Mouse (Mus musculus) embryonic facial prominence, embryonic 10.5 days (tissue): Measurements from ENCODE around the gene Gnb3. TPM values are rescaled to one million over a fixed set of nuclear protein-coding genes. Genes with fewer than 3 reads are reported as not detected.
A peak's percentile ranks its signal among the peaks of the same experiment; 100 is the strongest.

ENCODE experiments used
- DNase-seq: peaks from one replicate; pipeline ENCODE4 v3.0.0-alpha.2; 2017; ENCODE audit warnings: low spot score
- H3K27ac ChIP-seq: fragments of 300-500 bp; sonication (generic); replicated peaks from 2 replicates; pipeline ENCODE4 v1.5.1; 2016; ENCODE audit warnings: mild to moderate bottlenecking
- H3K27me3 ChIP-seq: fragments of 300-500 bp; sonication (generic); replicated peaks from 2 replicates; pipeline ENCODE4 v1.6.1; 2016; ENCODE audit warnings: low read depth, mild to moderate bottlenecking; ENCODE audit not compliant: poor library complexity, severe bottlenecking
- H3K36me3 ChIP-seq: fragments of 300-500 bp; sonication (generic); replicated peaks from 2 replicates; pipeline ENCODE4 v1.6.1; 2016; ENCODE audit warnings: mild to moderate bottlenecking, moderate library complexity
- H3K4me1 ChIP-seq: fragments of 300-500 bp; sonication (generic); 2 replicates; pipeline ENCODE4 v1.6.1; 2016
- H3K4me3 ChIP-seq: fragments of 300-500 bp; sonication (generic); 2 replicates; pipeline ENCODE4 v1.5.1; 2016; ENCODE audit warnings: mild to moderate bottlenecking, moderate library complexity
- H3K9me3 ChIP-seq: fragments of 300-500 bp; sonication (generic); 2 replicates; pipeline ENCODE4 v1.6.1; 2016; ENCODE audit warnings: mild to moderate bottlenecking
- WGBS: fragments of 180-500 bp; shearing (Covaris S2); methylation state at CpG from one replicate; pipeline ENCODE4 v1.1.7; 2016; 5-methylcytosine and 5-hydroxymethylcytosine counted together
- polyA plus RNA-seq: library from polyadenylated mRNA; unstranded; fragments of >200 nt; fragmentation: Nextera tagmentation; extraction: Ambion mirVana; gene quantifications from 2 replicates; pipeline ENCODE4 v1.2.1, GENCODE M21; 2016

Gnb3 gene
- polyA plus RNA-seq, 1 experiment from 2014 or later, result 0.97 TPM

- 2% methylated on average over 43 of the region's 43 CpGs for WGBS
- H3K4me1 ChIP-seq, result peaks cover 73% of the 10 kb centered on the region
- no peaks in the 10 kb centered on the region for H3K9me3 ChIP-seq
- H3K36me3 ChIP-seq, result no peaks in the 10 kb centered on the region
- peak within 1 kb of the TSS; percentile 73 for H3K4me3 ChIP-seq
- DNase-seq, result peak; percentile 84
- peak within 1 kb of the TSS; percentile 88 for H3K27ac ChIP-seq
- peaks cover 91% of the 10 kb centered on the region for H3K27me3 ChIP-seq
Measured at GRCm38 (mm10) chr6:124863658-124864298, 23.7 kb upstream of the Gnb3 start, which contains the start of gene Gpr162. Gene Gpr162 (minus strand): TSS chr6:124863983.

GRCm38 (mm10) chr6:124863125-124863657 is 23.1 kb upstream of the Gnb3 start:
- under 1% methylated on average over 16 of the region's 16 CpGs for whole genome bisulfite sequencing
- H3K36me3 ChIP-seq, result no peaks in the 10 kb centered on the region
- peaks cover 97% of the 10 kb centered on the region for H3K27me3 ChIP-seq
- H3K27ac ChIP-seq, result peak overlapping the region; percentile 88
- no peaks in the 10 kb centered on the region for H3K9me3 ChIP-seq
- DNase-seq, result no peak
- H3K4me3 ChIP-seq, result peak overlapping the region; percentile 73
- H3K4me1 ChIP-seq, result peaks cover 79% of the 10 kb centered on the region

GRCm38 (mm10) chr6:124862406-124863124 is 22.5 kb upstream of the Gnb3 start:
- 13% methylated on average over 8 of the region's 8 CpGs for WGBS
- no peak for DNase-seq
- peak overlapping the region; percentile 73 for H3K4me3 ChIP-seq
- peaks cover 85% of the 10 kb centered on the region for H3K4me1 ChIP-seq
- peak overlapping the region; percentile 88; the same call in 1 of the 2 replicates for H3K27ac ChIP-seq
- no peaks in the 10 kb centered on the region for H3K36me3 ChIP-seq
- H3K9me3 ChIP-seq, result no peaks in the 10 kb centered on the region
- peaks cover 97% of the 10 kb centered on the region for H3K27me3 ChIP-seq

- no peak overlapping the region; the same call in 1 of the 2 replicates for H3K4me3 ChIP-seq
- H3K27me3 ChIP-seq, result peaks cover 90% of the 10 kb centered on the region
- H3K27ac ChIP-seq, result peak overlapping the region; percentile 26; the same call in 1 of the 2 replicates
- H3K9me3 ChIP-seq, result no peaks in the 10 kb centered on the region
- 36% methylated on average over 3 of the region's 3 CpGs for WGBS
- H3K4me1 ChIP-seq, result peaks cover 91% of the 10 kb centered on the region
- no peaks in the 10 kb centered on the region for H3K36me3 ChIP-seq
- no peak for DNase-seq
Measured at GRCm38 (mm10) chr6:124861802-124862201, 21.7 kb upstream of the Gnb3 start.

GRCm38 (mm10) chr6:124861266-124861665 is 21.2 kb upstream of the Gnb3 start:
- H3K27ac ChIP-seq, result peak overlapping the region; percentile 26; the same call in 1 of the 2 replicates
- H3K4me3 ChIP-seq, result 0 out of 2 replicates have a peak overlapping the region, but pooled peaks have one; percentile 17
- H3K36me3 ChIP-seq, result no peaks in the 10 kb centered on the region
- WGBS, result 81% methylated on average over 19 of the region's 19 CpGs
- H3K4me1 ChIP-seq, result peaks cover 91% of the 10 kb centered on the region
- DNase-seq, result no peak
- H3K27me3 ChIP-seq, result peaks cover 84% of the 10 kb centered on the region
- no peaks in the 10 kb centered on the region for H3K9me3 ChIP-seq

- Histone ChIP-seq H3K27ac (0 out of 2 replicates have a peak overlapping the region, but pooled peaks have one; percentile 7), H3K27me3 (peaks cover 77% of the 10 kb centered on the region), H3K9me3 (no peaks in the 10 kb centered on the region), H3K4me1 (peaks cover 92% of the 10 kb centered on the region), H3K36me3 (no peaks in the 10 kb centered on the region), H3K4me3 (0 out of 2 replicates have a peak overlapping the region, but pooled peaks have one; percentile 17)
- 83% methylated on average over 9 of the region's 9 CpGs for WGBS
- DNase-seq, result no peak
Measured at GRCm38 (mm10) chr6:124860511-124860910, 20.4 kb upstream of the Gnb3 start.

- H3K4me1 ChIP-seq, result peaks cover 93% of the 10 kb centered on the region
- peak; percentile 89 for DNase-seq
- H3K27ac ChIP-seq, result 0 out of 2 replicates have a peak overlapping the region, but pooled peaks have one; percentile 7
- peaks cover 69% of the 10 kb centered on the region for H3K27me3 ChIP-seq
- H3K4me3 ChIP-seq, result peak overlapping the region; percentile 21; the same call in 1 of the 2 replicates
- 0 out of 2 replicates have a peak, but pooled peaks cover 4% of the 10 kb centered on the region for H3K36me3 ChIP-seq
- 12% methylated on average over 12 of the region's 12 CpGs for WGBS
- no peaks in the 10 kb centered on the region for H3K9me3 ChIP-seq
Measured at GRCm38 (mm10) chr6:124859725-124860124, 19.6 kb upstream of the Gnb3 start.

GRCm38 (mm10) chr6:124858561-124859318 is 18.7 kb upstream of the Gnb3 start:
- no peak for DNase-seq
- Histone ChIP-seq H3K9me3 (no peaks in the 10 kb centered on the region), H3K27me3 (peaks cover 59% of the 10 kb centered on the region), H3K27ac (peak overlapping the region; percentile 40), H3K36me3 (peaks cover 14% of the 10 kb centered on the region), H3K4me3 (peak overlapping the region; percentile 93), H3K4me1 (peaks cover 83% of the 10 kb centered on the region)
- WGBS, result 73% methylated on average over 28 of the region's 28 CpGs

- peak overlapping the region; percentile 98 for H3K27ac ChIP-seq
- WGBS, result 24% methylated on average over 26 of the region's 26 CpGs
- peaks cover 76% of the 10 kb centered on the region for H3K4me1 ChIP-seq
- peak overlapping the region; percentile 93 for H3K4me3 ChIP-seq
- no peak for DNase-seq
- H3K36me3 ChIP-seq, result peaks cover 21% of the 10 kb centered on the region
- H3K27me3 ChIP-seq, result peaks cover 51% of the 10 kb centered on the region
- no peaks in the 10 kb centered on the region for H3K9me3 ChIP-seq
Measured at GRCm38 (mm10) chr6:124857840-124858530, 17.9 kb upstream of the Gnb3 start.

- Histone ChIP-seq H3K4me1 (peaks cover 68% of the 10 kb centered on the region), H3K27me3 (peaks cover 43% of the 10 kb centered on the region), H3K9me3 (no peaks in the 10 kb centered on the region), H3K27ac (peak within 1 kb of the TSS; percentile 98), H3K4me3 (peak within 1 kb of the TSS; percentile 93), H3K36me3 (peaks cover 26% of the 10 kb centered on the region)
- peak; percentile 94 for DNase-seq
- WGBS, result under 1% methylated on average over 86 of the region's 86 CpGs
Measured at GRCm38 (mm10) chr6:124856916-124857839, 17.1 kb upstream of the Gnb3 start, which contains the start of gene P3h3. Gene P3h3 (minus strand): TSS chr6:124857752.

- WGBS, result 4% methylated on average over 14 of the region's 14 CpGs
- peak overlapping the region; percentile 98 for H3K27ac ChIP-seq
- peak; percentile 86 for DNase-seq
- peak overlapping the region; percentile 93 for H3K4me3 ChIP-seq
- H3K27me3 ChIP-seq, result peaks cover 35% of the 10 kb centered on the region
- H3K4me1 ChIP-seq, result peaks cover 63% of the 10 kb centered on the region
- H3K36me3 ChIP-seq, result peaks cover 26% of the 10 kb centered on the region
- H3K9me3 ChIP-seq, result no peaks in the 10 kb centered on the region
Measured at GRCm38 (mm10) chr6:124856321-124856720, 16.2 kb upstream of the Gnb3 start.
